Mouse (Mus musculus) stomach, postnatal 0 days (tissue): ENCODE data around the gene Nup155. TPM values are rescaled to one million over a fixed set of nuclear protein-coding genes. Genes with fewer than 3 reads are reported as not detected.

Experiments
- ATAC-seq: fragments of 200-750 bp; cut with Nextera tagmentation; 2 replicates; pipeline ENCODE4 v1.8.0; 2017; ENCODE audit not compliant: low FRiP score, low TSS enrichment
- DNase-seq: peaks from one replicate; pipeline ENCODE4 v3.0.0-alpha.2; 2016; ENCODE audit warnings: low spot score
- H3K27ac ChIP-seq: fragments of 300-500 bp; sonication (generic); replicated peaks from 2 replicates; pipeline ENCODE4 v1.5.1; 2014; ENCODE audit warnings: mild to moderate bottlenecking, control low read depth
- H3K27me3 ChIP-seq: fragments of 300-500 bp; sonication (generic); 2 replicates; pipeline ENCODE4 v1.6.1; 2014; ENCODE audit warnings: low read length; ENCODE audit not compliant: control insufficient read depth, insufficient read depth
- H3K36me3 ChIP-seq: fragments of 300-500 bp; sonication (generic); 2 replicates; pipeline ENCODE4 v1.6.1; 2014; ENCODE audit warnings: low read length, mixed read lengths; ENCODE audit not compliant: control insufficient read depth, insufficient read depth
- H3K4me1 ChIP-seq: fragments of 300-500 bp; sonication (generic); replicated peaks from 2 replicates; pipeline ENCODE4 v1.6.1; 2014; ENCODE audit warnings: antibody characterized with exemption; ENCODE audit not compliant: control insufficient read depth, insufficient read depth
- H3K4me2 ChIP-seq: fragments of 300-500 bp; sonication (generic); replicated peaks from 2 replicates; pipeline ENCODE4 v1.6.1; 2014; ENCODE audit warnings: low read depth, mild to moderate bottlenecking, control low read depth, moderate library complexity
- H3K4me3 ChIP-seq: fragments of 300-500 bp; sonication (generic); 2 replicates; pipeline ENCODE4 v1.5.1; 2014; ENCODE audit warnings: low read depth, low read length, control low read depth
- H3K9ac ChIP-seq: fragments of 300-500 bp; sonication (generic); 2 replicates; pipeline ENCODE4 v1.6.1; 2014; ENCODE audit warnings: mild to moderate bottlenecking, low read length, control low read depth, mixed read lengths
- H3K9me3 ChIP-seq: fragments of 300-500 bp; sonication (generic); 2 replicates; pipeline ENCODE4 v1.6.1; 2016; ENCODE audit warnings: low read length; ENCODE audit not compliant: control insufficient read depth
- CTCF ChIP-seq: IDR thresholded peaks from 2 replicates; pipeline ENCODE4 v1.5.1; 2016; ENCODE audit warnings: antibody characterized with exemption, low read depth, mild to moderate bottlenecking, moderate library complexity
- EP300 ChIP-seq: optimal IDR thresholded peaks from 2 replicates; pipeline ENCODE3; 2016; ENCODE audit warnings: antibody characterized with exemption
- WGBS: fragments of 180-500 bp; shearing (Covaris S2); extraction: QIAGEN DNeasy Blood & Tissue Kit; methylation state at CpG from one replicate; pipeline ENCODE4 v1.1.7; 2014; 5-methylcytosine and 5-hydroxymethylcytosine counted together
- polyA plus RNA-seq: library from polyadenylated mRNA; unstranded; fragments of >200 nt; fragmentation: Nextera tagmentation; extraction: Ambion mirVana; gene quantifications from 2 replicates; pipeline ENCODE4 v1.2.1, GENCODE M21; 2015

The Nup155 gene
- polyA plus RNA-seq, 1 experiment from 2014 or later, result 3.8 TPM

GRCm38 (mm10) chr15:8161841-8162240, 52.8 kb downstream of the Nup155 start:
- ATAC-seq (no peak), DNase-seq (no peak)
- H3K4me3 ChIP-seq, result no peak overlapping the region
- WGBS, result 63% methylated on average over 1 of the region's 1 CpGs
- peaks cover 3% of the 10 kb centered on the region; the same call in 1 of the 2 replicates for H3K36me3 ChIP-seq
- no peak overlapping the region for H3K27ac ChIP-seq
- no peaks in the 10 kb centered on the region for H3K4me1 ChIP-seq
- H3K4me2 ChIP-seq, result no peak overlapping the region
- H3K9me3 ChIP-seq, result no peaks in the 10 kb centered on the region
- H3K27me3 ChIP-seq, result no peaks in the 10 kb centered on the region
- TF ChIP-seq CTCF (no peak), EP300 (no peak)
- no peak overlapping the region for H3K9ac ChIP-seq

- DNase-seq (peak; percentile 96), ATAC-seq (peak; percentile 99)
- Histone ChIP-seq H3K4me3 (peak within 1 kb of the TSS; percentile 92), H3K4me1 (no peaks in the 10 kb centered on the region), H3K27ac (peak within 1 kb of the TSS; percentile 77), H3K4me2 (peak within 1 kb of the TSS; percentile 69), H3K36me3 (peaks cover 3% of the 10 kb centered on the region; the same call in 1 of the 2 replicates), H3K9ac (peak within 1 kb of the TSS; percentile 88), H3K27me3 (no peaks in the 10 kb centered on the region), H3K9me3 (no peaks in the 10 kb centered on the region)
- TF ChIP-seq CTCF (no peak), EP300 (no peak)
- under 1% methylated on average over 44 of the region's 47 CpGs for whole genome bisulfite sequencing
Observed at GRCm38 (mm10) chr15:8168591-8169265, 59.7 kb downstream of the Nup155 start, which contains the start of gene Cplane1. Gene Cplane1, plus strand, starts transcription at chr15:8169106.

- H3K4me1 ChIP-seq, result no peaks in the 10 kb centered on the region
- no peaks in the 10 kb centered on the region for H3K27me3 ChIP-seq
- peak overlapping the region; percentile 88 for H3K9ac ChIP-seq
- H3K36me3 ChIP-seq, result peaks cover 3% of the 10 kb centered on the region; the same call in 1 of the 2 replicates
- peak overlapping the region; percentile 69 for H3K4me2 ChIP-seq
- ATAC-seq (peak; percentile 56; the same call in 1 of the 2 replicates), DNase-seq (no peak)
- TF ChIP-seq CTCF, result no peak
- TF ChIP-seq EP300, result no peak
- H3K4me3 ChIP-seq, result peak overlapping the region; percentile 92
- H3K27ac ChIP-seq, result peak overlapping the region; percentile 77
- no peaks in the 10 kb centered on the region for H3K9me3 ChIP-seq
- under 1% methylated on average over 24 of the region's 25 CpGs for WGBS
Observed at GRCm38 (mm10) chr15:8169266-8169746, 60.2 kb downstream of the Nup155 start.

GRCm38 (mm10) chr15:8189563-8189962, 80.5 kb downstream of the Nup155 start:
- Histone ChIP-seq H3K27ac (no peak overlapping the region), H3K9me3 (no peaks in the 10 kb centered on the region), H3K36me3 (peaks cover 8% of the 10 kb centered on the region; the same call in 1 of the 2 replicates), H3K9ac (no peak overlapping the region), H3K4me2 (no peak overlapping the region), H3K27me3 (no peaks in the 10 kb centered on the region), H3K4me3 (no peak overlapping the region), H3K4me1 (no peaks in the 10 kb centered on the region)
- ATAC-seq (no peak), DNase-seq (no peak)
- 87% methylated on average over 3 of the region's 3 CpGs for WGBS
- TF ChIP-seq EP300 (no peak), CTCF (no peak)

GRCm38 (mm10) chr15:8190435-8190834, 81.4 kb downstream of the Nup155 start:
- TF ChIP-seq CTCF (no peak), EP300 (no peak)
- no peak overlapping the region for H3K4me2 ChIP-seq
- peaks cover 10% of the 10 kb centered on the region; the same call in 1 of the 2 replicates for H3K36me3 ChIP-seq
- no peaks in the 10 kb centered on the region for H3K9me3 ChIP-seq
- 93% methylated on average over 3 of the region's 3 CpGs for WGBS
- no peak overlapping the region for H3K27ac ChIP-seq
- no peak for DNase-seq
- no peaks in the 10 kb centered on the region for H3K27me3 ChIP-seq
- H3K4me3 ChIP-seq, result no peak overlapping the region
- no peaks in the 10 kb centered on the region for H3K4me1 ChIP-seq
- no peak for ATAC-seq
- no peak overlapping the region for H3K9ac ChIP-seq

GRCm38 (mm10) chr15:8200317-8200716, 91.2 kb downstream of the Nup155 start:
- no peak for TF ChIP-seq EP300
- TF ChIP-seq CTCF, result peak; percentile 35; the same call in 1 of the 2 replicates
- no peak overlapping the region for H3K27ac ChIP-seq
- H3K9me3 ChIP-seq, result no peaks in the 10 kb centered on the region
- no peaks in the 10 kb centered on the region for H3K27me3 ChIP-seq
- no peak for ATAC-seq
- no peak overlapping the region for H3K4me2 ChIP-seq
- no peak for DNase-seq
- no peak overlapping the region for H3K9ac ChIP-seq
- no peak overlapping the region for H3K4me3 ChIP-seq
- no peaks in the 10 kb centered on the region for H3K4me1 ChIP-seq
- peaks cover 15% of the 10 kb centered on the region for H3K36me3 ChIP-seq
